Mouse (Mus musculus) erythroblast, adult 5-6 weeks (primary cell): ENCODE data around the gene Nif3l1. TPM values are rescaled to one million over a fixed set of nuclear protein-coding genes. Genes with fewer than 3 reads are reported as not detected.

ENCODE experiments used
- ATAC-seq: replicated peaks from 2 replicates; pipeline ENCODE4 v1.8.0; 2016; ENCODE audit warnings: moderate number of reproducible peaks, mild to moderate bottlenecking, moderate TSS enrichment, inconsistent platforms; ENCODE audit not compliant: poor library complexity, low FRiP score, severe bottlenecking
- total RNA-seq, 2 experiments: library from RNA; stranded (forward) in 1 of 2; stranded (reverse) in 1 of 2; fragments of 150-400 nt in 1 of 2; fragments of 200-764, 138-1000 nt in 1 of 2; gene quantifications; 2 replicates each; pipeline versions ENCODE4 v1.2.3 to v1.2.4; 2015 to 2017; ENCODE audit warnings: low replicate concordance in 2 of 2

Nif3l1 gene
- 0.77 and 13.4 TPM in 2 replicates for total RNA-seq (2015; ENCODE audit: low replicate concordance)
- total RNA-seq (2017; ENCODE audit: low replicate concordance): 5.0 and 8.9 TPM in 2 replicates

DNA sequence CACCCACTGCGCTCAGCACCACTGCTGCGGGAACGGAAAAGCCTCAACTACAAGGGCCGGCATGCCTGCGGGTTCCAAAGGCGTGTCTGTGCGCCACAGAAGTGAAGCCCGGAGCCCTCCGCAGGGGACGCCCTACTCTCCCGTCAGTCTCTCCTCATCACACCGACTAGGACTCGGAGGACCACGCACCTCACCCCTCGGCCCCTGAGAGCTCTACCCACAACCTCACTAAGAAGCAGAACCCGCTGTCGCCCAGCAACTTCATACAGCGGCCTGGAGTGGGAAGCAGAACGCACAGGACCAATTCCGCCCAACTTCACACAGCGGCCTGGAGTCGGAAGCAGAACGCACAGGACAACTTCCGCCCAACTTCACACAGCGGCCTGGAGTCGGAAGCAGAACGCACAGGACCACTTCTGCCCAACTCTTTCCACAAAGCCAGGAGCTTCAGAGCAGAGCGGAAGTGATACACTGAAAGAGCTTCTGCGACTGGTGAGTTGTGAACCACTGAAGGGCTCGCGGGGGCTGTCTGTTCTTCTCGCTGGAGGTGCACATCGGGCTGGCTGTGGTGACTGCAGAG, at the start of gene Nif3l1, which contains the start of gene Ppil3:
Gene Nif3l1 (plus strand): TSS at position 9 of the 580 bp plus-strand sequence.
Gene Ppil3 (minus strand): TSS at position 344 of the 580 bp plus-strand sequence.
- peak; percentile 85 for ATAC-seq

DNA sequence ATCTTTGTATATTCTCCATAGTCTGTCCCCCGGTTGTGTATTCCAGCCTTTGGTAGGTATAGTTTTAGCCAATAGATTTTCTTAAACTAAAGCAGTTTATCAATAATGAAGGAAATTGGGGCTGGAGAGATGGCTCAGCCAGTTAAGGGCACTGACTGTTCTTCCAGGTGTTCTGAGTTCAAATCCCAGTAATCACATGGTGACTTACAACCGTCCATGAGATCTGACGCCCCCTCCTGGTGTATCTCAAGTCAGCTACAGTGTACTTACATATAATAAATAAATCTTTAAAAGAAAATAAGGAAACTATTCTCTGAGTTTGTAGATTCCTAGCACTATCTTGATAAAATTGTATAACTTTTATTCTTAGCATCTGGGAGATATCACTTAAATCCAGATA, 49.6 kb upstream of the Nif3l1 start:
- ATAC-seq: no peak

DNA sequence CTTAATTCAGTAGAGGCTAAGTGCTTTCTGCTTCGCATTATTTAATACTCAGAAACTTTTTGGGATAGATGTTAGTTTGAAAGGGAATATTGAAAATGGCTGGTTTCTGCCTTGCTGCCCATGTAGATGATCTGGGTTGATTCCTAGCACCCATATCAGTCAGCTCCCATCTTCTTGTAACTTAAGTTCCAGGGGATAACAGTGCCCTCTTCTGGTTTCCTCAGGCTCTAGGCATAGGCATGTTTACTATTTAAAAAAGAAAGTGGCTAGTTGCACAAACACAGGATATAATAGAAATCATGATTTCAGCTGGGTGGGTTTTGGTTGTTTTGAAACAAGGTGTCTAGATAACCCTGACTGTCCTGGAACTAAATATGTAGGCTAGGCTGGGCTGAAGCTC, 48.8 kb upstream of the Nif3l1 start:
- ATAC-seq: no peak

DNA sequence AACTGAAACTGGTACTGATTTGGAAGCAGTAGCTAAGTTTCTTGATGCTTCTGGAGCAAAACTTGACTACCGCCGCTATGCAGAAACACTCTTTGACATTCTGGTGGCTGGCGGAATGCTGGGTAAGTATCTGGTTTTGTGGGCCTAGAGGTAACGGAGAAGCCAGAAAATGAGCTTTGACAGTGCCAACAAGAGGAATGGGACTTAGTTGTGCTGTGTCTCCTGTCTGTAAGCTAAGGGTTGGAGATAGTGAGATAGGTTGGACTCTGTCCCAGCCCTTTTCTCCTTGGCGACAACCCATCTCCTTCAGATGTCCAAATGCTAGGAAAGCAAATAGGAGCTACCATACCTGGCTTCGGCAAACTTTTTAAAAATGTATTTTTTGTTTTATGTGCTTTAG, 47.2 kb upstream of the Nif3l1 start:
- no peak for ATAC-seq

DNA sequence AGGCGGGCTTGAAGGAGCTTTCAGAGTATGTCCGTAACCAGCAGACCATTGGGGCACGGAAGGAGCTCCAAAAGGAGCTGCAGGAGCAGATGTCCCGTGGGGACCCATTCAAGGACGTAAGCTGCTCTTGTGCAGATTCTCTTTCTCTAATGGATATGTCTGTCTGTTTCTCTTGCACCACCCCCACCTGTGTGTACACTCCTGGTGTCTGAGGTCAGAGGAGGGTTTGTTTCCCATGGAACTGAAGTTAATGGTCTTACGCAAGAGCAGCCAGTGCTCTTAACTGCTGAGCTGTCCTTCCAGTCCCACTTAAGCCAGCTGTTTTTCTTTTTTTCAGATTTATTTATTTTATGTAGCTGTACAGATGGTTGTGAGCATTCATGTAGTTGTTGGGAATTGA, 43.6 kb upstream of the Nif3l1 start:
- no peak for ATAC-seq

DNA sequence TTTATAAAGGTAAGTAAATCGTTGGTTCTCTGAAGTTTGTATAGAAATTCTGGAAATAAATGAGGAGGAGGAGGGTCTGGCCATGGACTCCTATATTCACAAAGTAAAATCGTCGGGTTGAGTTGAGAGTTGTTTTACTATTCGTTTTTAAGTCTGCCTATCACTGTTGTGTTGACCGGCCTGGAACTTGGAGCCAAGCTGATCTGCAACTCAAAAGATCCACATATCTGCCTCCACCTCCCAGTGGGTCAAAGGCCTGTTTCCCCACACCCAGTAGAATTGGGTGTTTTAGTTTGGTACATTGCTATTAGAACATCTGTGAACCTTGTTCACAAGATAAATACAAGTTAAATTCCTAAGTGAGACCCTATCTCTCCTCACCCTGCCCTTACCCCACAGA, 41.2 kb upstream of the Nif3l1 start:
- ATAC-seq: no peak

DNA sequence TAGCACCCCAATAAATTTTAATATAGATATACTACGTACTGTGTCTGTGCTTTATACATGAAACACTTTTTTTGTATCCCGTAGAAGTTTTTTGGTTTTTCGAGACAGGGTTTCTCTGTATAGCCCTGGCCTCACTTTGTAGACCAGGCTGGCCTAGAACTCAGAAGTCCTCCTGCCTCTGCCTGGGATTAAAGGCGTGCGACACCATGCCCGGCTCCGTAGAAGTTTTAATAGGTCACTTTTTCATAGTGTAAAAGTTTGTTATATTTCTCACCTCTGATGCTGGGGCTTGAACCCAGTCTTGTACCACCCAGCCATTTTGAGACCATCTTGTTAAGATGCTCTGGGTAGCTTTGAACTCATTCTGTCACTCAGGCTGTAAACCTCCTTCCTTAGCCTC, 37.6 kb upstream of the Nif3l1 start:
- ATAC-seq: no peak

DNA sequence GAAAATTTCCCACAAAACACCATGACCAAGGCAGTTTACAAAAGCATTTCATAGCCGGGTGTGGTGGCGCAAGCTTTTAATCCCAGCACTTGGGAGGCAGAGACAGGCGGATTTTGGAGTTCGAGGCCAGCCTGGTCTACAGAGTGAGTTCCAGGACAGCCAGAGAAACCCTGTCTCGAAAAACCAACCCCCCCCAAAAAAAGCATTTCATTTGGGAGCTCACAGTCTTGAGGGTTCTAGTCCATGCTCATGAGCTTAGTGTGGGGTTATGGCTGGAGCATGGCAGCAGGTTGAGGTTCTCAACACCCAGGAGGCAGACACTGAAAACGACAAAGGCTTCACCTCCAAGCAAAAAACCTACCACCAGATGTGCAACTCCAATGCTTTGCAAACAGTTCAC, 36.8 kb upstream of the Nif3l1 start:
- ATAC-seq: no peak

DNA sequence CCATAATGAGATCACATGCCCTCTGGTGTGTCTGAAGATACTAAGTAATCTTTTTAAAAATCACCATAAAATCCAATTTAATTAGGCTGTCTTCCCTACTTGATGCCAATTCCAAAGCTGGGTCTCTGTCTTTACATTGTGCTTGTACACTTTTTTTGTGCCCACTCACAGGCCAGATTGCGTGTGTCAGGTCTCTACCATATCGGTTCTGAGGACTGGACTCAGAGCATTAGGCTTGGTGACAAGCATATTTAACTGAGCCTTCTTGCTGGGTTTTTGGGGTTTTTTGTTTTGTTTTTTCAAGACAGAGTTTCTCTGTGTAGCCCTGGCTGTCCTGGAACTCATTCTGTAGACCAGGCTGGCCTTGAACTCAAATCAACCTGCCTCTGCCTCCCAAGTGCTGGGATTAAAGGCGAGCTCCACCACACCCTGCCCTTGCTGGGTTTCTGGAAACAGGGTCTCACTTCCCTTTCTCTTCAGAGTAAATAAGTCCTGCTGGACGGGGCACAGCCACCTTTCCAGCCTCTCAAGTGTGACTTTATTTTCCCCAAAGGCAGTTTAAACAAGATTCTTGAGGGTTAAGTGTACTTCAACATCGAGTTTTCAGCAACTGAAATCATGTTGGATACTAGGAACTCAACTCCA, 35.3 kb upstream of the Nif3l1 start:
- no peak for ATAC-seq

DNA sequence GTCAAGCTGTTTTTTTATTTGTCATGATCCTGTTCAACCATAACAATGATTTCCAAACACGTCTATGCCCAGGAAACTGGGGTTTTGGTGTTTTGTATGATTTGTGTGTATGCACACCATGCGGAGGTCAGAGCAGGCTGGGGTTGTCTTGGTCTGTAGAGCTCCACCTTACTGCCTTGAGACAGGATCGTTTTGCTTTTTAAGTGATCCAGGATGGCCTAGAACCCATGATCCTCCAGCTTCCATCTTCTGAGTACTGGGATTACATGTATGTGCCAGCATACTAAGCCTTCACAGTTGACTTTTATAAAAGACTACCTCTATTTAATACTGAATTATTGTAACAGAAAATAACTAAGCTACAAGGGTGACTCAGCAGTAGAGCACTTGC, 34.8 kb upstream of the Nif3l1 start:
- ATAC-seq: no peak

DNA sequence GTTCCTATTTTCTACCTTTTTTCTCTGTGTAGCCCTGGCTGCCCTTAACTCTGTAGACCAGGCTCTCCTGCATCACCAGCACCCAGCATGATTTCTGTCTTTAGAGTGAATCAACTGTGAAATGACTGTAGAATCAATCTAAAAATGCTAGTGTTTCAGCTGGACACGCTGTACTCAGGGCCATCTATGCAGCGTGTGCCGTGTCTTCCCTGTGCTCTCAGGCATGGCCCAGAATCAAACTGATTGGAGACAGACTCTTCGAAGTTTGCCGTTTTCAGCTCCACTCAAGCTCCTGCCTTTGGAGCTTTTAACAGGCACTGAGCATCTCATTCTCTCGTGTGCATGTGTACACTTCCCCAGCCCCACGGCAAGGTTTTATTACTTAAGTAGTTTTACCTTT, 34.2 kb upstream of the Nif3l1 start:
- peak; percentile 41 for ATAC-seq

DNA sequence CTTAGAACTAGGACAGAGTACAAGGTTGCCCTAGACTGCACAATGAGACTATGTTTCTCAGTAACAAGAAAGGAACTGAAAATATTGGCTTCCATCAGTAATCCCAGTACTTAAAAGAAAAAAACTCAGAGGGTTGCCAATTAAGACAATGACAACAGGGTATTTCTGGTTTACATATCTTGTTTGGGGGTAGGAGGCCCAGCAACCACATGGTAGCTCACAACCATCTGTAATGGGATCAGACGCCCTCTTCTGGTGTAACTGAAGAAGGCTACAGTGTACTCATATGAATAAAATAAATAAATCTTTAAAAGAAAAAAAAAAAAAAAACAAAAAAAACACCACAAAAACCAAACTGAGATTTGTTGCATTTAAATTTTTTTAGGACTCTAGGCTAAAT, 29.5 kb upstream of the Nif3l1 start:
- ATAC-seq: no peak

DNA sequence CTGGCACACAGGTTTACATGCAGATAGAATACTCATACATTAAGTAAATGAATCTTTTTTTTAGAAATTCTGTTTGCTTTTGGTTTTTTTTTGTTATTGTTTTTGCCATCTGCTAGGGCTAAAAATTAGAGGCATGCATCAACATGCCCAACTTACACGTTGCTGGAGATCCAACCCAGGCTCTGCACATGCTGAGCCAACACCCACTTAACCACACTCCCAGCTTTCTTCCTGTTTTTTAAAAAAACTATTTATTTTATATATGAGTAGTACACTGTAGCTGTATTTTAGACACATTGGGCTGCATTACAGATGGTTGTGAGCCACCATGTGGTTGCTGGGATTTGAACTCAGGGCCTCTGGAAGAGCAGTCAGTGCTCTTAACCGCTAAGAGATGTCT, 28.9 kb upstream of the Nif3l1 start:
- ATAC-seq: no peak

DNA sequence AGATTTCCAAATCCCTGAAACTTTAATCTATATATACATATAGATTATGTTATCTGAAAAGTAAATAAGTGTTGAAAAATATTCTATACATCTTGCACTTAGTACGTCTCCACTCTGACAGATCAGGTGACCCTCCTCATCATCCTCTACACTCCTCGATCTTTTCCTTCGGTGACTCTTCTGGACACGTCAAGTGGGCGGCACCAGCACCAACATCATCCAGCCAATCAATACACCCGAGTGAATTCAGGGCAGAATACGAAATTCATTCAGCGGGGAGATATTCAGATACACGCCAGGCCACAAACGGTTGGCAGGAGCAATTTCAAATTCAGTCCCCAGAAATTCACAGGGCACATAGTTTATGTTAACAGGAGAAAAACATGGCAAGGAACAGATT, 24.9 kb upstream of the Nif3l1 start:
- no peak for ATAC-seq

DNA sequence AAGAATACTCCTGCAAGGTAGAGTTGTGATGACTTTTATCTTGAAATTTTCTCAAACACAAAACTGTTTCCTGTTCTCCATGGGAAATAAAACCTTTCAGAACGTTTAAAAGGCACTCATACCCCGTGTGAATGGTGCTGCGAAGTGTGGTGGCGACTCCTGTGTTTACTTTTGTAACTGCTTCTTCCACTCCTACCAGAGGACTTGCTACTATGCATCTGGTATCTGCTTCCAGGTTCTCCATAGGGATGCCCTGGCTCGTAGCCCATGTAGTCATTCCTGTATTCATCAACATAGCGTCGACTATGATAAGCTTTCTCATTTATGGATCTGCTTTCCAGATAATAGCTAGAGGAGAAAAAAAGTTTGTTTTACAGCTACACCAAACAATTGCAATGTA, 24.0 kb upstream of the Nif3l1 start:
- ATAC-seq: no peak

DNA sequence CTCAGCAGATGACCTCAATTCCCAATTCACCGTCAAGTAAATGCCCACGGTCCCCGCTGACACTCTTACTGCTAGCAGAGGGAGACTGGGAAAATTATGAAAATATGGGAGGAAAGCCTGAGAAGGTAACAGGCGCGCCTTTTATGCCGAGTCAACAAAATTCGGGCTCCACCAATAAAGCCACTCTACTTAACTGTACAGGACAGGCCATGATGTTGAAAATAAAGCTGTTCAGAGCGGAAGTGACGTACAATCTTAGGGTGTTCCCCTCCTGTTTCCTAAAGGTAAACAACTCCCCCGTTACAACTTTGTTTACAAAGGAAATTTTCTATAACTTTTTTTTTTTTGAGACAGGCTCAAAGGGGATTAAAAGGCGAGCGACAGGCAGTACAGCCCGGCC, 22.1 kb upstream of the Nif3l1 start:
- peak; percentile 80 for ATAC-seq

DNA sequence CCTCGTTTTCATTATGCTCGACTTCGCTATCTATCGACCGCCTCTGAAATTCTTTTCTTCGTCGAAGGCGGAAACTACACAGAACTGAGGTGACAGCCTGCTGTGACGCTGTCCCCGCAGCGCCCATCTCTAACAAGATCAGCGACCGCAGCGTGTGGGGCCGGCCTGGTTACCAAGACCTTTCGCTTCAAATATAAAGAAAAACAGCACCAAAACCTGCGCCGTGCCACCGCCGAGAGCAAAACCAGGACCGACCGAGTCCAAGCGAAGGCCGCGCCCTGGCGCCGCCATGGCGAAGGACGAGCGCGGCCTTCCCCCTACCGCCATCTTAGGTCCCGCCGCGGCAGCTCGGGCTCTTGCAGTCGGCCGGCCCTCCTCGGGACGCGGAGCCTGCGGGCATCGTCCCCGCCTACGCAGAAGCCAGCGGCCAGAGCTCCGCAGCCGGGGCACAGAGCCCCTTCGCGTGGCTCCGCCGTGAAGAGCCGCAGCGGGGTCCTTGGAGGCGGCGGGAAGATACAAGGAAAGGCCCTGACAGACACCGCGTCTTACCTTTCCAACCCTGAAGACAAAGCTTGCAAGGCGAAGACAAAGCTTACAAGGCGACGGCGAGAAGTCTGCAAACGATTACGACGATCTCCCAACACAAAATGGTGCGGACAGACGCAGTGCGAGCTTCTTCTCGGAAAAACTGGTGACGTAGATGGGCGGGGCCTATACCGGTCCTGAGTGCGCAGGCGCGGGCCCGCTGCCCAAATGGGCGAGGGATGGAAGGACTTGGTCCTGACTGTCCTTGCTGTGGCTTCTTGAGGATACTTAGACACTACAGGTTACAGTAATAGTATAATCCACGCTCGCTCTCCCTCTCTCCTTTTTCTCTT, 21.3 kb upstream of the Nif3l1 start, which contains the start of gene Clk1:
Gene Clk1 (minus strand): TSS at position 696 of the 878 bp plus-strand sequence.
- ATAC-seq: peak; percentile 91

DNA sequence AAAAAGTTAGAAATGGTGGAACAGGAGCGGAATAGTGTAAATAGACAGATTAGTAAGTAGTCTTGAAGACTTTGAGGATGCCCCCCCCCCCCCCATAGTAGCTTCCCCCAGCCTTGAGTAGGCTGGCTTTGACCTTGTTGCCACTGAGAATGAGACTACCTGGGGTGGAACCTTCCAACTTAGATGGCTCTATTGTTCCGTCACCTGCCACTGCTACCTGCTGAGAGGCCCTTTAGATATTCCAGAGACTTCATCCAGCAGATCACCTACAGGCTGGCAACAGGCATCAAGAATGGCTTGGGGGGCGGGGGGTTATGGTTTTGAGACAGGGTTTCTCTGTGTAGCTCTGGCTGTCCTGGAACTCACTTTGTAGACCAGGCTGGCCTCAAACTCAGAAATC, 20.4 kb upstream of the Nif3l1 start:
- no peak for ATAC-seq

DNA sequence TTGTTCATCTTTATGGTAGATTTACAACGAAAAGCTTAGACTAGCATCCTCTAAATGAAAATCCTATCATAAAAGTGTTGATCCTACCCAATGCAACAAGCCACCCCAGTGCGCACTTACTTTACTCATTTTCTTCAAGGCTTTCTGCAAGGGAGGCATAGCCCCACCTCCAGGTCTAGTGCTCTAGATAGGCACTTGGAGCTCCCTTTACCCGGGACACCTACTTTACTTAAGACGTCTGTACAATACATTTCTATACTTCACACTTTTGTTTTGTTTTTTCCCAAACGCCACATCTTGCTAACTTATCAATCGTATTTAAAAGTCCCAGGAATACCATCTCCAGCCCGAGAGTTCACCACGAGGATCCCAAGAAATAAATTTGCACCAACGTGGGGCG, 260 bp upstream of the Nif3l1 start:
- ATAC-seq: no peak

DNA sequence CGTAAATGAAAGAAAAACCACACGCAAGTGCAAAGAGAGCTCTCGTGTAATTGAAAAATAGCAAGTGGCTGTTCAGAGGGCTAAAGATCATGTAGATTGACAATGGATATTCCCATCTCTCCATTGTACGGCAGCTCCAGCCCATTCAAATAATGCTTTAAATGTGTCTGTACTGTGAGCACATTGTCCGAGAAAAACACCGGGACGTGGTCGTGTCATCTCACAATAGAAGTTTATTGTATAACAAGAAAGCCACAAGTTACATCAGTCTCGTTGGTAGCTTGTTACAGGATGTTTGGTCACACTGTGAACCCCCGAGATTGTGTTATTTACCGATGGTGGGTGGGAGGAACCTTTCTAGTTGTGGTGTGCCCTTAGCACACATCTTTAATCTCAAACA, 910 bp downstream of the Nif3l1 start:
- no peak for ATAC-seq

DNA sequence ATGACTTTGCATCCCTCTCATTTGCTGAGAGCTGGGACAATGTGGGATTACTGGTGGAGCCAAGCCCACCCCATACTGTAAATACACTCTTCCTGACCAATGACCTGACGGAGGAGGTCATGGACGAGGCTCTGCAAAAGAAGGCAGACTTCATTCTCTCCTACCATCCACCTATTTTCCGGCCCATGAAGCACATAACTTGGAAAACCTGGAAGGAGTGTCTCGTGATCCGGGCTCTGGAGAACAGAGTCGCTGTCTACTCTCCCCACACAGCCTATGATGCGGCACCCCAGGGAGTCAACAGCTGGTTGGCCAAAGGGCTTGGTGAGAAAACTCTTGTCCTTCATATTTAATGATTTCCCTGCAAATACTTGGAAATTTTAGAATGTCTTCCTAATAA, 2.8 kb downstream of the Nif3l1 start:
- ATAC-seq: no peak
